Mouse (Mus musculus) c-Kit-negative CD71-positive TER-119-positive erythroid progenitor cells, embryonic 14.5 days (primary cell): Measurements from ENCODE around the gene E2f4.

ENCODE experiments used
- DNase-seq: peaks from one replicate; pipeline ENCODE4 v3.0.0-alpha.2; 2013; ENCODE audit warnings: low read depth, low spot score

Gene E2f4

DNA sequence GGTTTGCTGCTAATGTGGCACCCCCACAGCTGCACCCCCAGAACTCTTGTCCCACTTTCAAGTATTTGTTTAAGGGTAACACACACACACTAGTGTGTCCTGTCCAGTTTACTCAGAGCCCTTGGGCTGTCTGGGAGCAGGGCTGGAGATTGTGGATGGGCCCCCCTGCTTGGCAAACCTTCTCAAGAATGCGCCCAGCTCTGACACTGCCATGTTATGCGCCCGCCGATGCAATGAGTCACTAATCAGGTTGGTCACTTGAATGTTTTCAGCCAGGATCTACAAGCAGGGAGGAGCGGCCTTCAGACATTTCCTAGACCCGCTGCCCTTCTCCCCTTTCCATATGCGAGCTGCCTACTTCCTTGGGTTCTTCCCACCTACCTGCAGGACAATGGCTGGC is 5.0 kb upstream of the E2f4 start:
- DNase-seq: no peak

DNA sequence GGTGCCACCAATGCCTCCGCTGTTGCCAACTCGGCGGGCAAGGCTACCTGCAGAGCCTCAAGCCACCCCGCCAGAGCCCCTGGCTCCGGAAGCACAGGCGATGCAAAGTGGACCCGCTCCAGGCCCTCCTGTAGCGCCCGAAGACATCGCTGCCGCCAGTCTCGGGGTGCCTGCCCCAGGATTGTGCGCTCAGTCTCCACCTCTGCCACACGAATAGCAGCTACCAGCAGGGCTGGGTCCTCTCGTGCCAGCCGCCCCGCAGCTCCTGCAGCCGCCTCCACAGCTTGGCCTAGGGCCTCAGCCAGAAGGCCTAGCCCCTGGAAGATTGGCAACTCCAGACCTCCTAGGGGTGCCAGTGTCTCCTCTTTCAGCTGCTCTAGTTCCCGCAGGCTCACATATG is 4.1 kb upstream of the E2f4 start:
- no peak for DNase-seq

DNA sequence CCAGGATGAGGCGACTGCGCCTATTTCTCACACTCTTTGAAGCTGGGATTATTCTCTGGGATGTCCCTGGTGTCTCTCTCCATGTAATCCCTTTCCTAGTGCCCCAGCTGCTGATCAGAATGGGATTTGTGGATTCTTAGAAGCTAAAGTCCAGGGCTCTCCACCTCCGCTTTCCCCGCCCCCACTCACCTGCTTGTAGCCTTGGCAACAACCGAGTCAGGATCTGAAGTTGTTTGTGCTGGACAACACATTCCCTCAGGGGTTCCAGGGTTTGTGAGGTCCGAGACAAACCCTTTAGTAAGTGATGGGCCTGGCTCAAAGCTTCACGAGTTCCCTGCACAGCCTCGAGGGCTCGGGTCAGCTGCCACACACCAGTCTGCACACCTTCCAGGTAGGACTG is 2.7 kb upstream of the E2f4 start:
- no peak for DNase-seq

- DNase-seq: no peak
Observed at GRCm38 (mm10) chr8:105295256-105295655, 2.2 kb upstream of the E2f4 start.

DNA sequence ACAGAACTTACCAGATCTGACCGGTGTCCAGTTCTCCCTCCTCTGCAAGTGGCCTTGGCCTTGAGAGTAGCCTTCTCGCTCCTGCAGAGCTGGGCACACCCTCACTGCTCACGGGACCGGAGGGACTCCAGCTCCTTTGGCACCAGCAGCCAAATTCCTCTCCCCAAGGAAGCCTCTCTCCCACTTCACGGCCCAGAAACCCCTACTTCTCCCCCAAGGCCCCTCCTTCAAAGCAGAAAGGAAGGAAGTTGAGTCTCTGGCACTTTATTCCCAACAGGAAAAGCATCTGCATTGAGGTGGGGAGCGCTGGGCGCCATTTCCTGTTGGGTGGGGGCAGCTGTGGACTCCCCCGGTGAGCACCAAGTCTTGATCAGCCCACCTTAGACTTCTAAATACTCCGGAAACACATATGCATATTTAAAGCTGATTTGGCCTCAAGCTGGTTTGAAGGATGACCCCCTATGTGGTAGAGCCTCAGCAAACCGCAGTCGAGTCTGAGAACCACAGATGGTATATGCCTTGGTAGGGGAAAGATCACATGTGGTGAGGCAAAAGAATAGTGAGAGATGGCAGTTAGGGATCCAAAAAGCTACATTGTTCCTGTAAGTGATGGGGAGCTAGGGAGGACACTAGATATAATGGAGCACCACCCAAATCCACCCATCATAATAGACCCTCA is 1.4 kb upstream of the E2f4 start, which contains the start of gene Exoc3l:
TSS of gene Exoc3l (minus strand) at position 207 of the 679 bp plus-strand sequence.
- DNase-seq: no peak

DNA sequence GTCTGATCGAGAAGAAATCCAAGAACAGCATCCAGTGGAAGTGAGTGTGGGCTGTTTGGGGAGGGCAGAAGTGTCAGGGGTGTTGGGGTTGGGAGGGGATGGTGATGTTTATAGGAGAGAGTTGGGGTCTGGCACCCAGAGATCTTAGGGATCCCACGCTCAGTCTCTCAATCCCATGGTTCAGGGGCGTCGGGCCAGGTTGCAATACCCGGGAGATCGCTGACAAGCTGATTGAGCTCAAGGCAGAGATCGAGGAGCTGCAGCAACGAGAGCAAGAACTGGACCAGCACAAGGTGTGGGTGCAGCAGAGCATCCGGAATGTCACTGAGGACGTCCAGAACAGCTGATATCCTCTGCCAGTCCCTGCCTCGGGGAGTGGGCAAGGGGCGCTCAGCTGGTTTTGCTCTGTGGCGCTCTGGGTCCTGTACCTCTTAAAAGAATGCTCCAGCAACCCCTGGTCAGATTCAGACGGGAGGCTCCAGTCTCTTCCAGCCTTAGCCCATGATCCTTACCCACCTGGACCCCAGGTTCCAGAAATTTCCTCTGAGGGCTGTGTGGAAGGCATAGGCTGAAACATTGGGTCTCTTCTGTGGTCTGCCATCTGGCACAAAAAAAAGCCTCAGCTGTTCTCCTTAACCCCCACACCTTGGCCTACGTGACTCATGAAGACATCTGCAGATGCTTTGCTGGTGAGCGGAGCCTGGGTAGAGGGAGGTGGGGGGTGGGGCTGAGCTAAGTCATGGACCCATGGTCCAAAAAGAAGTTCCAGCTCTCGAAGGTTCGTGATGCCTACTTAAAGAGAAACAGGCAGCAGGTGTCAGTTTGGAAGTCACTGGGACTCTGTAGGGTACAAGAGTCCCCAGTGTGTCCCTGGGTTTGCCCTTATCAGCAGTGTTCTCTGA is 1.1 kb downstream of the E2f4 start:
- DNase-seq: no peak

GRCm38 (mm10) chr8:105299962-105300361 is 2.5 kb downstream of the E2f4 start:
- peak; percentile 84 for DNase-seq

GRCm38 (mm10) chr8:105303396-105303795 is 5.9 kb downstream of the E2f4 start:
- no peak for DNase-seq

DNA sequence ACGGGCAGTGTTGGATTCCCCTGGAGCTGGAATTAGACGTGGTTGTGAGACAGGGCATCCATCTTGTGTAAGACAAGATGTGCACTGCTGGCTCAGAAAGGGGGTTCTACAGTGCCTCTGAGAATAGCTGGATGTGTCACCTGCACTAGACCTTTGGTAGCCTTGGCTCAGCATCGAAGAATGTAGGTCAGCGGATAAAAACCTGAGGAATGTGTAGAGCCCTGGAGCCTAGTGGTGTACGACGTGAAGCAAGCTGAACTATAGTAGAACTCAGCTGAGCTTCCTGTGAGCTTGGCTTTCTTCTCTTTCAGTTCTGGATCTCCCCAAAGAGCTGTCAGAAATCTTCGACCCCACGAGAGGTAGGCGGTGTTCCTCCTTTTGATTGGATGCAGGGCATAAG is 6.4 kb downstream of the E2f4 start:
- DNase-seq: no peak

- no peak for DNase-seq
Observed at GRCm38 (mm10) chr8:105304325-105305210, 7.1 kb downstream of the E2f4 start.

- no peak for DNase-seq
Observed at GRCm38 (mm10) chr8:105305211-105306145, 8.0 kb downstream of the E2f4 start, which contains the start of gene Elmo3. Elmo3 (plus strand) TSS chr8:105305601.

- DNase-seq: no peak
Observed at GRCm38 (mm10) chr8:105306146-105306691, 8.8 kb downstream of the E2f4 start.

DNA sequence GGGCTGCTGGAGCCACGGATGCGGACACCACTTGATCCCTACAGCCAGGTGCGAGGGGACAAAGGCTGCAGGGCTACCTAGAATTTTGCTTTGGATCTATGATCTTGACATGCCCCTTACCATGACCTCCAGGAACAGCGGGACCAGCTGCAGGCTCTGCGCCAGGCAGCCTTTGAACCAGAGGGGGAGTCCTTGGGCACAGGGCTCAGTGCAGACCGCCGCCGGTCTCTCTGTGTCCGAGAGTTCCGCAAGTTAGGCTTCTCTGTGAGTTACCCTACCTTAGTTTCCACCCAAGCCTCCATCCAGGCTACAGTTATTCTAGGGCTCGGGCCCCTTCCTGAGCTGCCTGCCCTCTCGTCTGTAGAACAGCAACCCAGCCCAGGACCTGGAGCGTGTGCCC is 10.2 kb downstream of the E2f4 start:
- no peak for DNase-seq

- no peak for DNase-seq
Observed at GRCm38 (mm10) chr8:105308428-105308827, 11.0 kb downstream of the E2f4 start.

GRCm38 (mm10) chr8:105309142-105309847 is 11.8 kb downstream of the E2f4 start:
- no peak for DNase-seq

DNA sequence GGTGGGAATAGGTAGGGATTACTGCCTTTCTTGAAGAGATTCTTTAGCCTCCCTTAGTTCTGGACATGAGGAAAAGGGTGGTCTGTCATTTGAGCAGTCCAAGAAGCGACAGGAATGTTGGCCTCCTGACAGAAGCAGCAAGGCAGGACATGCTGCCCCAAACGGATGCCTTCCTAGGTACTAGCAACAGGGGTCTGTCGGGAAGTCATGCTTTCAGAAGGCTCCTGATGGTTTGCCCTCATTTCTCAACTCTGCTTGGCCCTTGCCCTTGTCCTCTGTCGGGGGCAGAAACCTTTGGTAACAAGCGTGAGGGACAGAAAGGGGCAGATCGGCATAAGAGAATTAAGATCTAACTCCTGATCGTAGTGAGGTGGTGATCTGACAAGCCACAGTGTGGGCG is 12.7 kb downstream of the E2f4 start:
- DNase-seq: no peak

DNA sequence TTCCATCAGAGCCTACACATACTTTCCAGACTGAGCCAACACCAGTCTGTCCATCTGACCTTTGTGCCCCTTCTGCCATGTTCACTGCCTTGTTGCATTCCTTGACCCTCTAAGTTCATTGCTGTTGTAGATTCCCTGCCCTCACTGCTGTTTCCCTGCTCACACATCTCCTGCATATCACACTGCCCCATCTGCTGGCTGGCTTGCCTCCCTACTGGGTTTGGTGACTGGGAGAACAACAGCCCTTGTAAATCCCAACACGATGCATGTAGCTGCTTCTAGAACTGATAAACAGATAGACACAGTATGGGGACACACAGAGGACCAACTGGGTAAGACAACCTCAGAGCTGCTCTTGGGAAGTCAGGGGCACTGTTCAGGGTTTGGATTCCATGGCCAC is 14.3 kb downstream of the E2f4 start:
- no peak for DNase-seq

DNA sequence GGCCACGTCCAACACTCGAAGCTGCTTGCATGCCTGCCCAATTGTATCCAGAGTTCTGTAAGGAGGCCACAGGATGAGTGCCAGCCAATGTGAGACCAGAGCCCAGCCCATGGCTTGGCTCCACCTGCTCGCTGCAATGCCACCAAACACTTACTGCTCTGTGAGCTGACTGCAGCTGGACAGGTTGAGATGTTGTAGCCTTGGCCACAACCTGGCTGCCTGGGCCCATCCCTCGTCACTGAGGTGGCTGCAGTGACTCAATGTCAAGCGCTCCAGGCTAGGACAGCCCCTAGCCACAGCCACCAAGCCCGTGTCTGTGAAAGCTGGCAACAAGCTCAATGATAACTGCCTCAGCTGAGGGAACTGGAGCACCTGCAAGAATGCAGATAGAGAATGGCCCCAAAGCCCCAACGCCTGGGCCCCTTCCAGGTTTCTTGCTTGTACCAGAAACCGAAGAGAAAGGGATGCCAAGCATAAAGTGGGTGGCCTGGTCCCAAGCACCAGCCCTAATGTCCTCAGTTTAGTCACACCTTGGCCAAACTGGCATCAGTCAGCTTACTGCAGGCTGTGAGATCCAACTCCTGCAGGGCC is 15.5 kb downstream of the E2f4 start:
- DNase-seq: no peak

DNA sequence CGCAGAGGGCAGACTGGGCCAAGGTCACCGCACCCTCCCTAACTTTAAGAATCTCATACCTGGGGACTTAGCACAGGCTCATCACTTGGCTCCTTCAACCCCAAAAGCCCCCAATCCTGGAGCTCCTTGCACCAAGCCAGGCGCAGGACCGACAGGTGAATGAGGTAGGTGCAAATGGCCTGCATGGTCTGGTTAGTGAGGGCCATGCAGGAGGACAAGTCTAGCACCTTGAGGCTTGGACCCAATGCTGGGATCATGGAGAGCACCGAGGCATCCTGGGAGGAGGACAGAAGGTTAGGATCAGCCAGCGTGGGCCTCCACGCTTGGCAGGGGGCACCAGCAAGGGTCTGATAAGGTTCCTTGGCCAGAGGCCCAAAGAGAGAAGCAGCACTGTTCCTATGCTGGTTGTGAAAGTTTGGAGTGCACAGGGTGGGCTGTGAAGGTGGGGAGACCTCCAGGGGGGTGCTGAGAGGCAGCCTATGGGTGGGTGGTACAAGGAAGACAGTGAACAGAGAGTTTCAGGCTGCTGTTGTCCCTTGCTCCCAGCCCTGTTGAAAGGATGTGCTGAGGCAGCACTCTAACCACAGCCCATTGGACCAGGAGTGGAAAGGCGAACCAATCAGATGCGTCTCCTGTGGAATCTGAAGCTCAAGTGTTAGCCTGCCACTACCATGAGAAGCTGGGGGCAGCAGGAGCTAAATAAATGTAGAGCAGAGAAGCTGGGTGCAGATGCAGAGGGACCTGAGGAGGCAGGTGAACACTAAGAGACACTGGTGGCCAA is 16.3 kb downstream of the E2f4 start:
- DNase-seq: no peak
